Mouse (Mus musculus) megakaryocyte, adult 5-6 weeks (primary cell): ENCODE results near the gene Chm. TPM values are rescaled to one million over a fixed set of nuclear protein-coding genes. Genes with fewer than 3 reads are reported as not detected.
A peak's percentile ranks its signal among the peaks of the same experiment; 100 is the strongest.
"Not testable (repeated sequence)": the region's sequence is repeated elsewhere in the genome, so short reads cannot be mapped to it uniquely, and the experiment has no call there.

Source experiments
- ATAC-seq: 2 replicates; pipeline ENCODE4 v1.8.0; 2016; ENCODE audit warnings: mild to moderate bottlenecking, inconsistent platforms; ENCODE audit not compliant: poor library complexity, severe bottlenecking
- total RNA-seq, 2 experiments: library from RNA; stranded (forward) in 1 of 2; stranded (reverse) in 1 of 2; fragments of 153-499, 151-499 nt in 1 of 2; fragments of 221-1000, 200-1000 nt in 1 of 2; gene quantifications; 2 replicates each; pipeline versions ENCODE4 v1.2.3 to v1.2.4; 2015 to 2017

Chm gene
- total RNA-seq (2015) (20.4 and 28.8 TPM in 2 replicates), total RNA-seq (2017) (31.2 and 32.9 TPM in 2 replicates)

- peak; percentile 100 for ATAC-seq
Measured at GRCm38 (mm10) chrX:113185230-113185985, at the start of gene Chm. Gene Chm (minus strand): TSS chrX:113185517.

GRCm38 (mm10) chrX:113193901-113194300 is 8.6 kb upstream of the Chm start:
- ATAC-seq: no peak

- no peak for ATAC-seq
Measured at GRCm38 (mm10) chrX:113184569-113185229, 618 bp downstream of the Chm start.

- not testable (repeated sequence) for ATAC-seq
Measured at GRCm38 (mm10) chrX:113180856-113181255, 4.5 kb downstream of the Chm start.

- peak; percentile 94 for ATAC-seq
Measured at GRCm38 (mm10) chrX:113172766-113173165, 12.6 kb downstream of the Chm start.

GRCm38 (mm10) chrX:113172271-113172670 is 13.0 kb downstream of the Chm start:
- peak; percentile 95 for ATAC-seq

GRCm38 (mm10) chrX:113160268-113160860 is 25.0 kb downstream of the Chm start:
- ATAC-seq: no peak

GRCm38 (mm10) chrX:113084171-113084570 is 101.1 kb downstream of the Chm start:
- ATAC-seq: no peak

GRCm38 (mm10) chrX:113076053-113076452 is 109.3 kb downstream of the Chm start:
- ATAC-seq: no peak

- no peak for ATAC-seq
Measured at GRCm38 (mm10) chrX:113074823-113075222, 110.5 kb downstream of the Chm start.

GRCm38 (mm10) chrX:113003621-113004020 is 181.7 kb downstream of the Chm start:
- no peak for ATAC-seq

- no peak for ATAC-seq
Measured at GRCm38 (mm10) chrX:113002192-113002591, 183.1 kb downstream of the Chm start.

Other genes starting within 250 kb of the Chm start
- gene Dach2, start 112.0 kb upstream of the Chm start, total RNA-seq (2015): 0.41 TPM in 1 of 2 replicates, not detected in the other
- gene Dach2, start 112.0 kb upstream of the Chm start, total RNA-seq (2017): not detected in 2 replicates